Mouse (Mus musculus) stomach, postnatal 0 days (tissue): ENCODE data around the gene Il1r2. TPM values are rescaled to one million over a fixed set of nuclear protein-coding genes. Genes with fewer than 3 reads are reported as not detected.

Source experiments
- ATAC-seq: fragments of 200-750 bp; cut with Nextera tagmentation; 2 replicates; pipeline ENCODE4 v1.8.0; 2017; ENCODE audit not compliant: low FRiP score, low TSS enrichment
- DNase-seq: peaks from one replicate; pipeline ENCODE4 v3.0.0-alpha.2; 2016; ENCODE audit warnings: low spot score
- H3K27ac ChIP-seq: fragments of 300-500 bp; sonication (generic); replicated peaks from 2 replicates; pipeline ENCODE4 v1.5.1; 2014; ENCODE audit warnings: mild to moderate bottlenecking, control low read depth
- H3K27me3 ChIP-seq: fragments of 300-500 bp; sonication (generic); 2 replicates; pipeline ENCODE4 v1.6.1; 2014; ENCODE audit warnings: low read length; ENCODE audit not compliant: control insufficient read depth, insufficient read depth
- H3K36me3 ChIP-seq: fragments of 300-500 bp; sonication (generic); 2 replicates; pipeline ENCODE4 v1.6.1; 2014; ENCODE audit warnings: low read length, mixed read lengths; ENCODE audit not compliant: control insufficient read depth, insufficient read depth
- H3K4me1 ChIP-seq: fragments of 300-500 bp; sonication (generic); replicated peaks from 2 replicates; pipeline ENCODE4 v1.6.1; 2014; ENCODE audit warnings: antibody characterized with exemption; ENCODE audit not compliant: control insufficient read depth, insufficient read depth
- H3K4me2 ChIP-seq: fragments of 300-500 bp; sonication (generic); replicated peaks from 2 replicates; pipeline ENCODE4 v1.6.1; 2014; ENCODE audit warnings: low read depth, mild to moderate bottlenecking, control low read depth, moderate library complexity
- H3K4me3 ChIP-seq: fragments of 300-500 bp; sonication (generic); 2 replicates; pipeline ENCODE4 v1.5.1; 2014; ENCODE audit warnings: low read depth, low read length, control low read depth
- H3K9ac ChIP-seq: fragments of 300-500 bp; sonication (generic); 2 replicates; pipeline ENCODE4 v1.6.1; 2014; ENCODE audit warnings: mild to moderate bottlenecking, low read length, control low read depth, mixed read lengths
- H3K9me3 ChIP-seq: fragments of 300-500 bp; sonication (generic); 2 replicates; pipeline ENCODE4 v1.6.1; 2016; ENCODE audit warnings: low read length; ENCODE audit not compliant: control insufficient read depth
- CTCF ChIP-seq: IDR thresholded peaks from 2 replicates; pipeline ENCODE4 v1.5.1; 2016; ENCODE audit warnings: antibody characterized with exemption, low read depth, mild to moderate bottlenecking, moderate library complexity
- EP300 ChIP-seq: optimal IDR thresholded peaks from 2 replicates; pipeline ENCODE3; 2016; ENCODE audit warnings: antibody characterized with exemption
- WGBS: fragments of 180-500 bp; shearing (Covaris S2); extraction: QIAGEN DNeasy Blood & Tissue Kit; methylation state at CpG from one replicate; pipeline ENCODE4 v1.1.7; 2014; 5-methylcytosine and 5-hydroxymethylcytosine counted together
- polyA plus RNA-seq: library from polyadenylated mRNA; unstranded; fragments of >200 nt; fragmentation: Nextera tagmentation; extraction: Ambion mirVana; gene quantifications from 2 replicates; pipeline ENCODE4 v1.2.1, GENCODE M21; 2015

Gene Il1r2
- polyA plus RNA-seq, 1 experiment from 2014 or later: 18.7 TPM

- ATAC-seq: no peak
- 83% methylated on average over 6 of the region's 6 CpGs for WGBS
- H3K27me3 ChIP-seq: no peaks in the 10 kb centered on the region
Measured at GRCm38 (mm10) chr1:40037831-40038230, 36.0 kb upstream of the Il1r2 start.

DNA sequence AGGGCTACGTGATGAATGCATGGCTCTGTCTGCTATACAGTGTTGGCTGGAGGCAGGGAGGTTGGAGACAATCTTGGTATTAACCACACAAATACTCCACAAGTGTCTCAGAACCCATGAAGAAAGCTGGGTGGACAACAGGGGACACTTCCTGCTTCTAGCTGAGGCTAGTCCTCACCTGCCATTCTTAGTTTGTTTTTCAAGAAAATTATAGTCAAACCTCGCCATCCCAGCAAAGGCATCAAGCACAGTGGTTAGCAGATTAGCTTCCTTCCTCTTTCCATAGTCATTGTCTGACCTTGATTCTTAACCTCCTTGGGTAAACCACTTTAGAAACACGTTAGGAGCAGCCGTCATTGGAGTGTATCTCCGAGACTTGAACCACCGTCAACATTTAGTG, 28.2 kb upstream of the Il1r2 start:
- Histone ChIP-seq H3K4me3 (no peak overlapping the region), H3K27me3 (no peaks in the 10 kb centered on the region), H3K9ac (no peak overlapping the region), H3K36me3 (no peaks in the 10 kb centered on the region), H3K9me3 (no peaks in the 10 kb centered on the region), H3K27ac (no peak overlapping the region), H3K4me1 (no peaks in the 10 kb centered on the region), H3K4me2 (no peak overlapping the region)
- DNase-seq (no peak), ATAC-seq (no peak)
- WGBS: 69% methylated on average over 6 of the region's 6 CpGs
- TF ChIP-seq EP300 (no peak), CTCF (no peak)

More at GRCm38 (mm10) chr1:40037831-40038230, 36.0 kb upstream of the Il1r2 start:
- H3K9me3 ChIP-seq: no peaks in the 10 kb centered on the region
- no peak overlapping the region for H3K9ac ChIP-seq
- H3K27ac ChIP-seq: no peak overlapping the region
- no peak for DNase-seq
- no peak overlapping the region for H3K4me2 ChIP-seq
- TF ChIP-seq EP300 (no peak), CTCF (no peak)
- H3K36me3 ChIP-seq: no peaks in the 10 kb centered on the region
- no peak overlapping the region for H3K4me3 ChIP-seq
- H3K4me1 ChIP-seq: no peaks in the 10 kb centered on the region

- DNase-seq: no peak
- Histone ChIP-seq H3K4me1 (no peaks in the 10 kb centered on the region), H3K4me3 (no peak overlapping the region), H3K36me3 (no peaks in the 10 kb centered on the region), H3K27ac (no peak overlapping the region), H3K9me3 (no peaks in the 10 kb centered on the region), H3K27me3 (no peaks in the 10 kb centered on the region), H3K9ac (no peak overlapping the region), H3K4me2 (no peak overlapping the region)
- no peak for ATAC-seq
- TF ChIP-seq EP300: no peak
- no peak for TF ChIP-seq CTCF
- WGBS: 67% methylated on average over 5 of the region's 5 CpGs
Measured at GRCm38 (mm10) chr1:40046600-40046999, 27.3 kb upstream of the Il1r2 start.

DNA sequence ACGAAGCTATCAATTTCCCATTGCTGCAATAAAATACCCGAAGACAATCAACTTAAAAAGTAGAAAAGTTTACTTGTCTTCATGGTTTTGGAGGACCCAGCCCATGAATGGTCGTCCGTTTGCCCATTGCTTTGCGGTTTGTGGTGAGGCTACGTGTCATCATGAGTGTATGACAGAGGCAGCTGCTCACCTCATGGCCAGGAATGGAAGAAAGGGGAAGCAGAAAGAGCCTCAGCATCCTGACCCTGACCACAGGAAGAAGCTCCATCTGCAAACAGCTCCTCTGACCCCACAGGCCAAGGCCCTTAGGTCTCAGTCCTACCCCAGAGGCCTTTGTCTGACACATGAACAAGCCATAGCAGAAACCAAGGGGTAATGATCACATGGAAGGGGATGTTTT, 22.7 kb upstream of the Il1r2 start:
- ATAC-seq (no peak), DNase-seq (no peak)
- 88% methylated on average over 6 of the region's 6 CpGs for WGBS
- H3K9ac ChIP-seq: no peak overlapping the region
- H3K27me3 ChIP-seq: no peaks in the 10 kb centered on the region
- no peak overlapping the region for H3K4me3 ChIP-seq
- H3K36me3 ChIP-seq: no peaks in the 10 kb centered on the region
- TF ChIP-seq EP300 (no peak), CTCF (no peak)
- no peak overlapping the region for H3K4me2 ChIP-seq
- H3K4me1 ChIP-seq: no peaks in the 10 kb centered on the region
- no peak overlapping the region for H3K27ac ChIP-seq
- no peaks in the 10 kb centered on the region for H3K9me3 ChIP-seq

GRCm38 (mm10) chr1:40052156-40052555, 21.7 kb upstream of the Il1r2 start:
- H3K27ac ChIP-seq: no peak overlapping the region
- ATAC-seq (no peak), DNase-seq (no peak)
- no peaks in the 10 kb centered on the region for H3K36me3 ChIP-seq
- no peak for TF ChIP-seq CTCF
- no peak for TF ChIP-seq EP300
- H3K27me3 ChIP-seq: no peaks in the 10 kb centered on the region
- no peaks in the 10 kb centered on the region for H3K4me1 ChIP-seq
- H3K4me3 ChIP-seq: no peak overlapping the region
- no peak overlapping the region for H3K9ac ChIP-seq
- H3K4me2 ChIP-seq: no peak overlapping the region
- H3K9me3 ChIP-seq: no peaks in the 10 kb centered on the region
- 65% methylated on average over 8 of the region's 8 CpGs for WGBS

GRCm38 (mm10) chr1:40053071-40053470, 20.8 kb upstream of the Il1r2 start:
- Histone ChIP-seq H3K27me3 (no peaks in the 10 kb centered on the region), H3K36me3 (no peaks in the 10 kb centered on the region), H3K4me2 (no peak overlapping the region), H3K9me3 (no peaks in the 10 kb centered on the region), H3K9ac (no peak overlapping the region), H3K27ac (no peak overlapping the region), H3K4me3 (no peak overlapping the region), H3K4me1 (no peaks in the 10 kb centered on the region)
- 52% methylated on average over 5 of the region's 5 CpGs for WGBS
- no peak for TF ChIP-seq EP300
- TF ChIP-seq CTCF: no peak
- ATAC-seq (no peak), DNase-seq (no peak)
